Mouse (Mus musculus): ENCODE results near the gene Slc25a35.
"Not testable (repeated sequence)": the region's sequence is repeated elsewhere in the genome, so short reads cannot be mapped to it uniquely, and the experiment has no call there.

Gene Slc25a35

GRCm38 (mm10) chr11:69005193-69005592 lies 37.3 kb downstream of the Slc25a35 start:
- Histone ChIP-seq H3K4me3 (replicated peaks; ENCODE audit: low read length) (no peak overlapping the region), H3K4me1 (replicated peaks; ENCODE audit: low read depth, low read length) (peaks cover 68% of the 10 kb centered on the region), H3K36me3 (ENCODE audit: insufficient read depth, low read length) (peaks cover 72% of the 10 kb centered on the region), H3K27me3 (ENCODE audit: insufficient read depth, low read length) (no peaks in the 10 kb centered on the region), H3K9me3 (ENCODE audit: low read length) (no peaks in the 10 kb centered on the region)
- TF ChIP-seq POU5F1 (IDR thresholded peaks at IDR 0.05; ENCODE audit: borderline replicate concordance, low read length): no peak
- no peak for TF ChIP-seq CTCF (conservative IDR thresholded peaks at IDR 0.05; ENCODE audit: low read length)
- no peak for TF ChIP-seq NANOG (IDR thresholded peaks at IDR 0.05; ENCODE audit: borderline replicate concordance, low read length)

DNA sequence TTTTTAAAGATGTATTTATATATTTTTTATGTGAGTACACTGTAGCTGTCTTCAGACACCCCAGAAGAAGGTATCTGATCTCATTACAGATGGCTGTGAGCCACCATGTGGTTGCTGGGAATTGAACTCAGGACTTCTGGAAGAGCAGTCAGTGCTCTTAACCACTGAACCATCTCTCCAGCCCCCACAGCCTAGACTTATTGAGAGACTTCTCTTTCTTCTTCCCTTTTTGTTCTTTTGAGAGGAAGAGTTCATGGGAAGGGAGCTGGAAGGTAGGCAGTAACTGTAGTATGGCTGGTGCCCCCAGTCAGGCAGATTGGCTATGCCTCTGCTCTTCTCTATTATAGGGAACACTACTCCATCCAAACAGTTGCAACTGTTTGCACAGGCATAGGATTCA lies 38.6 kb downstream of the Slc25a35 start:
- not testable (repeated sequence) for H3K27me3 ChIP-seq (ENCODE audit: insufficient read depth, low read length); H3K9me3 ChIP-seq (ENCODE audit: low read length)
- Histone ChIP-seq H3K4me1 (replicated peaks; ENCODE audit: low read depth, low read length) (peaks cover 69% of the 10 kb centered on the region), H3K4me3 (replicated peaks; ENCODE audit: low read length) (peak overlapping the region; percentile 99), H3K36me3 (ENCODE audit: insufficient read depth, low read length) (peaks cover 58% of the 10 kb centered on the region)

DNA sequence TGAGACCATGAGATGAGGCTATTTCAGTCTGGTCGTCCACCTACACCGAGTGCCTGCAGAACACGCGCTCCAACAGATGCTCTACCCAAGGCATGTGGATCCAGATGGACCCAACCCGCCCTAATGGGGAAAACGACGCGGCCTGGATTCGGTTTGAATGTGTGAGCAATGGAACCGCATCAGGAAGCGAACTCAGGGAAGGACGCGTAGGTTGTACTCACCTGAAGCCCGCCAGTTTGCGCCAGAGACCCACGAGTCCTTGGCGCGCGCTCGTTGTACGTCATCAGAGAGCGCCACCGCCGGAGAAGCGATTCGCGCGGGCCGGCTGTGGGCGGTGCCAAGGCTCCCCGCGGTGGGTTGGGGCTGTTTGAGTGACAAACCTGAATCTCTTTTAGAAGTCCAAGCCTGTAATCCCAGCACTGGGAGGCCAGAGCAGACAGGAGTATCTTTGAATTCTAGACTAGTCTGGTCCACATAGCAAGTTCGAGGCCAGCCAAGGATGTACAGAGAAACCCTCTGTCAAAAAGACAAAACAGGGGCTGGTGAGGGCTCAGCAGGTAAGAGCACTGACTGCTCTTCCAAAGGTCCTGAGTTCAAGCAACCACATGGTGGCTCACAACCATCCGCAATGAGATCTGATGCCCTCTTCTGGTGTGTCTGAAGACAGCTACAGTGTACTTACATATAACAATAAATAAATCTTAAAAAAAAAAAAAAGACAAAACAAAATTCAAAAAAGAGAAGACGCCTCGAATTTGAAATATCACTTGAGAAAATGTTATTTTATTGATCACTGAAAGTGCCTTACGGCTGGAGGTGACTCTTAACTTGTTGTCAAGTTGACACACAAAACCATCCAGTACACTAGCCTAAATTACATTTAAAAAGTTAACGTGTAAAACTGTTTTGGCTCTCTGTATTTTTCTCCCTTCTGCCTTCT lies 40.5 kb downstream of the Slc25a35 start, which contains the start of gene Pfas:
Gene Pfas, minus strand, starts transcription at position 279 of the 940 bp plus-strand sequence.
- Histone ChIP-seq H3K4me3 (replicated peaks; ENCODE audit: low read length) (peak within 1 kb of the TSS; percentile 99), H3K9me3 (ENCODE audit: low read length) (no peaks in the 10 kb centered on the region), H3K36me3 (ENCODE audit: insufficient read depth, low read length) (peaks cover 39% of the 10 kb centered on the region), H3K4me1 (replicated peaks; ENCODE audit: low read depth, low read length) (peaks cover 60% of the 10 kb centered on the region), H3K27me3 (ENCODE audit: insufficient read depth, low read length) (no peaks in the 10 kb centered on the region)
- TF ChIP-seq NANOG (IDR thresholded peaks at IDR 0.05; ENCODE audit: borderline replicate concordance, low read length) (no peak), POU5F1 (IDR thresholded peaks at IDR 0.05; ENCODE audit: borderline replicate concordance, low read length) (no peak), CTCF (conservative IDR thresholded peaks at IDR 0.05; ENCODE audit: low read length) (no peak)

DNA sequence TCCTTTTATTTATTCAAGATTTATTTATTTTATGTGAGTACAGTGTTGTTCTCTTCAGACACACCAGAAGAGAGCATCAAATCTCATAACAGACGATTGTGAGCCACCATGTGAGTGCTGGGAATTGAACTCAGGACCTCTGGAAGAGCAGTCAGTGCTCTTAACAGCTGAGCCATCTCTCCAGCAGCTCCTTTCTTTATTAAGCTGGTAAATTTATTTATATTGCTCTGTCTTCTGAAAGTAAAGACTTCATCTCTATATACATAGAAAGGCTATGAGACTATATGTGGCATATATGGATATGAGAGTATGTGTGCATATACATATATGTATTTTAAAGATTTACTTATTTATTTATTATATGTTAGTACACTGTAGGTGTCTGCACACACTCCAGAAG lies 41.6 kb downstream of the Slc25a35 start:
- Histone ChIP-seq H3K27me3 (ENCODE audit: insufficient read depth, low read length) (no peaks in the 10 kb centered on the region), H3K9me3 (ENCODE audit: low read length) (no peaks in the 10 kb centered on the region), H3K4me1 (replicated peaks; ENCODE audit: low read depth, low read length) (peaks cover 61% of the 10 kb centered on the region), H3K36me3 (ENCODE audit: insufficient read depth, low read length) (peaks cover 29% of the 10 kb centered on the region), H3K4me3 (replicated peaks; ENCODE audit: low read length) (no peak overlapping the region)
- no peak for TF ChIP-seq CTCF (conservative IDR thresholded peaks at IDR 0.05; ENCODE audit: low read length)
- TF ChIP-seq POU5F1 (IDR thresholded peaks at IDR 0.05; ENCODE audit: borderline replicate concordance, low read length): no peak
- no peak for TF ChIP-seq NANOG (IDR thresholded peaks at IDR 0.05; ENCODE audit: borderline replicate concordance, low read length)

DNA sequence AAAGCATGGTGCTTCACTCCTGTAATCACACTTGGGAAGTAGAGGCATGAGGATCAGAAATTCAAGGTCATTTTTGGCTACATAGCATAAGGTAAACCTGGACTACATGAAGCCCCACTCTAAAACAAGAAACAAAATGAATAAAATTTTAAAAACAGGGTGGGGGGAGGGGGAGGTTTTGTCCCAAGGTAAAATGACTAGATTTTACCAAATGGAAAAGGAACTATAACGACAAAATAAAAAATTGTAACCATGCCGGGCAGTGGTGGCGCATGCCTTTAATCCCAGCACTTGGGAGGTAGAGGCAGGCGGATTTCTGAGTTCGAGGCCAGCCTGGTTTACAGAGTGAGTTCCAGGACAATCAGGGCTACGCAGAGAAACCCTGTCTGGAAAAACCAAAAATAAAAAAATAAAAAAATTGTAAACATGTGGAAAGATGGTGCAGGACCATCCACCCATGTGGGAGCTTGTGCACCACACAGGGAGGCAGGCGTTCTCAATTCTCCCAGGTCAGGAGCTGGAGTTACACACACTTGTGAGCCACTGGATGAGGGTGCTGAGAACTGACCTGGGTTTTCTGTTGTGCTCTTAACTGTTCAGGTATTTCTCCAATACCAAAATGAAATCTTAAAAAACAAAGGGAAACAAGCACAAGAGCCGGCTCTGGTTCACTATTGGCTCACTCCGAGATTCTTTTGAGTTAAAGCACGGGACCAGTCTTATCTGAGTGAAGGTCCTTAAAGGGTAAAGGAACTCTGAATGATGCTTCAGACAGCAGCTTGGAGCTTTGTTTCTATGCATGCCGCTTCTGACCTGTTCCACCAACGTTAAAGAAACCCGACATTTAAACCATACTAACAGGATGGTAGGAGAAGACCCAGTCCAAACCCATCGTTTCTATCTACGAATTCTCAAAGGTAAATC lies 42.7 kb downstream of the Slc25a35 start:
- TF ChIP-seq CTCF (conservative IDR thresholded peaks at IDR 0.05; ENCODE audit: low read length) (no peak), NANOG (IDR thresholded peaks at IDR 0.05; ENCODE audit: borderline replicate concordance, low read length) (no peak), POU5F1 (IDR thresholded peaks at IDR 0.05; ENCODE audit: borderline replicate concordance, low read length) (no peak)
- Histone ChIP-seq H3K4me1 (replicated peaks; ENCODE audit: low read depth, low read length) (peaks cover 58% of the 10 kb centered on the region), H3K9me3 (ENCODE audit: low read length) (no peaks in the 10 kb centered on the region), H3K4me3 (replicated peaks; ENCODE audit: low read length) (peak overlapping the region; percentile 79), H3K27me3 (ENCODE audit: insufficient read depth, low read length) (no peaks in the 10 kb centered on the region), H3K36me3 (ENCODE audit: insufficient read depth, low read length) (peaks cover 17% of the 10 kb centered on the region)

DNA sequence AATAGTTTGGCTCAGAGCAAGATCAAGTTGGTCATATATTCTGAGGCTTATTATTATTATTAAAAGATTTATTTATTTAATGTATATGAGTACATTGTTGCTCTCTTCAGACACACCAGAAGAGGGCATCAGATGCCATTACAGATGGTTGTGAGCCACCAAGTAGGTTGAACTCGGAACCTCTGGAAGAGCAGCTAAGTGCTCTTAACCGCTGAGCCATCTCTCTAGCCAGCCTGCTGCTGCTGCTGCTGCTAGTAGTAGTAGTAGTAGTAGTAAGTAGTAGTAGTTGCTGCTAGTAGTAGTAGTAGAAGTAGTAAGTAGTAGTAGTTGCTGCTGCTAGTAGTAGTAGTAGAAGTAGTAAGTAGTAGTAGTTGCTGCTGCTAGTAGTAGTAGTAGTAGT lies 43.5 kb downstream of the Slc25a35 start:
- peaks cover 51% of the 10 kb centered on the region for H3K4me1 ChIP-seq (replicated peaks; ENCODE audit: low read depth, low read length)
- H3K9me3 ChIP-seq (ENCODE audit: low read length); H3K36me3 ChIP-seq (ENCODE audit: insufficient read depth, low read length); H3K27me3 ChIP-seq (ENCODE audit: insufficient read depth, low read length): not testable (repeated sequence)
- peak overlapping the region; percentile 79 for H3K4me3 ChIP-seq (replicated peaks; ENCODE audit: low read length)

DNA sequence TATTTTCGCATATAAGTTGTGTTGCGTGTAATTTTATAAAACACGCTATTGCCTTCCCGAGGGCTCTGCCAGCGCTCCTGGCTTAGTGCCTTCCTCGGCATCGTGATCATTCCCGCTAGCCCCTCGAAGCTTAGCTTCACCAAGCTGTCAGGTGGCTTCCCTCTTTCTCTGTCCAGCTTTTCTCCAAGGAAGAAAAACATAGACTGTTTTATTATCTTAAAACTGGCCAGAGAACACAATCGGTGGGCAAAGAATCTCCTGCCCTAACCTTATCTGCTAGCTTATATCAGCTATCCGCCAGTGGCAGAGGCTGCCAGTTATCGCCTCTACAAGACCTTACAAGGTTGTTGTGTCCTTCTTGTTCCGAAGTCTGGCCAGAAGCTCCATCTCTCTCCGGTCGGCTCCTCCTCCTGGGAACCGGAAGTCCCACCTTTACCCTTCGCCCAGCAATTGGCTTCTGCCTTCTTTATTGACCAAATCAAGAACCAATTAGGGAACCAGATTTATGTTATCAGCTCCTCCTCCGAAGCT lies 44.2 kb downstream of the Slc25a35 start:
- Histone ChIP-seq H3K36me3 (ENCODE audit: insufficient read depth, low read length) (peaks cover 3% of the 10 kb centered on the region), H3K9me3 (ENCODE audit: low read length) (no peaks in the 10 kb centered on the region), H3K4me3 (replicated peaks; ENCODE audit: low read length) (peak overlapping the region; percentile 79), H3K4me1 (replicated peaks; ENCODE audit: low read depth, low read length) (peaks cover 50% of the 10 kb centered on the region), H3K27me3 (ENCODE audit: insufficient read depth, low read length) (no peaks in the 10 kb centered on the region)
- TF ChIP-seq NANOG (IDR thresholded peaks at IDR 0.05; ENCODE audit: borderline replicate concordance, low read length): no peak
- TF ChIP-seq POU5F1 (IDR thresholded peaks at IDR 0.05; ENCODE audit: borderline replicate concordance, low read length): no peak
- TF ChIP-seq CTCF (conservative IDR thresholded peaks at IDR 0.05; ENCODE audit: low read length): no peak

GRCm38 (mm10) chr11:69015644-69016441 lies 47.9 kb downstream of the Slc25a35 start, which contains the start of gene Ctc1:
TSS of gene Ctc1 (plus strand) at chr11:69015911.
- Histone ChIP-seq H3K4me3 (replicated peaks; ENCODE audit: low read length) (peak within 1 kb of the TSS; percentile 89), H3K27me3 (ENCODE audit: insufficient read depth, low read length) (no peaks in the 10 kb centered on the region), H3K4me1 (replicated peaks; ENCODE audit: low read depth, low read length) (peaks cover 62% of the 10 kb centered on the region), H3K9me3 (ENCODE audit: low read length) (no peaks in the 10 kb centered on the region), H3K36me3 (ENCODE audit: insufficient read depth, low read length) (peaks cover 22% of the 10 kb centered on the region)
- TF ChIP-seq POU5F1 (IDR thresholded peaks at IDR 0.05; ENCODE audit: borderline replicate concordance, low read length) (no peak), CTCF (conservative IDR thresholded peaks at IDR 0.05; ENCODE audit: low read length) (peak; percentile 17; the same call in 1 of the 2 replicates)

All from E14TG2a.4 (cell line).